Mouse (Mus musculus) forebrain, postnatal 0 days (tissue): ENCODE measurements around the gene Sult2b1. TPM values are rescaled to one million over a fixed set of nuclear protein-coding genes. Genes with fewer than 3 reads are reported as not detected.

Experiments used
- ATAC-seq: fragments of 200-750 bp; cut with Nextera tagmentation; 2 replicates; pipeline ENCODE4 v1.8.0; 2017; ENCODE audit warnings: mild to moderate bottlenecking, moderate library complexity
- DNase-seq: peaks from one replicate; pipeline ENCODE4 v3.0.0-alpha.2; 2015
- H3K27ac ChIP-seq: fragments of 300-500 bp; sonication (generic); 2 replicates; pipeline ENCODE4 v1.5.1; 2014; ENCODE audit warnings: low read depth, mild to moderate bottlenecking, antibody characterized with exemption, low read length, moderate library complexity, mixed read lengths
- H3K27me3 ChIP-seq: fragments of 300-500 bp; sonication (generic); 2 replicates; pipeline ENCODE4 v1.6.1; 2014; ENCODE audit warnings: mild to moderate bottlenecking, low read length, mixed read lengths; ENCODE audit not compliant: insufficient read depth
- H3K36me3 ChIP-seq: fragments of 300-500 bp; sonication (generic); 2 replicates; pipeline ENCODE4 v1.6.1; 2014; ENCODE audit warnings: mild to moderate bottlenecking, moderate library complexity; ENCODE audit not compliant: insufficient read depth
- H3K4me1 ChIP-seq: fragments of 300-500 bp; sonication (generic); 2 replicates; pipeline ENCODE4 v1.6.1; 2014; ENCODE audit warnings: antibody characterized with exemption; ENCODE audit not compliant: insufficient read depth
- H3K4me2 ChIP-seq: fragments of 300-500 bp; sonication (generic); 2 replicates; pipeline ENCODE4 v1.6.1; 2014; ENCODE audit warnings: low read depth, mild to moderate bottlenecking, moderate library complexity
- H3K4me3 ChIP-seq: fragments of 300-500 bp; sonication (generic); 2 replicates; pipeline ENCODE4 v1.5.1; 2014; ENCODE audit warnings: low read depth, low read length, mixed read lengths
- H3K9ac ChIP-seq: fragments of 300-500 bp; sonication (generic); 2 replicates; pipeline ENCODE4 v1.6.1; 2014; ENCODE audit warnings: mild to moderate bottlenecking
- H3K9me3 ChIP-seq: fragments of 300-500 bp; sonication (generic); 2 replicates; pipeline ENCODE4 v1.6.1; 2016; ENCODE audit warnings: low read length
- CTCF ChIP-seq: sonication (generic); IDR thresholded peaks from 2 replicates; pipeline ENCODE4 v1.5.1; 2016; ENCODE audit warnings: antibody characterized with exemption, control low read depth, low read depth
- WGBS: fragments of 180-500 bp; shearing (Covaris S2); extraction: QIAGEN DNeasy Blood & Tissue Kit; methylation state at CpG from one replicate; pipeline ENCODE4 v1.1.7; 2014; 5-methylcytosine and 5-hydroxymethylcytosine counted together
- polyA plus RNA-seq: library from polyadenylated mRNA; unstranded; fragments of >200 nt; fragmentation: Nextera tagmentation; extraction: Ambion mirVana; gene quantifications from 2 replicates; pipeline ENCODE4 v1.2.1, GENCODE M21; 2015
- total RNA-seq: library from RNA; depleted of rRNA; stranded (reverse); fragments of >200 nt; gene quantifications from 2 replicates; pipeline ENCODE4 v1.2.3, GENCODE M21; 2014

The Sult2b1 gene
- total and polyA plus RNA-seq, 2 experiments from 2014 or later: 8.9 to 10.0 TPM

- Histone ChIP-seq H3K4me2 (no peak overlapping the region), H3K36me3 (peaks cover 60% of the 10 kb centered on the region), H3K9me3 (no peaks in the 10 kb centered on the region), H3K4me1 (0 out of 2 replicates have a peak, but pooled peaks cover 2% of the 10 kb centered on the region), H3K9ac (no peak overlapping the region), H3K27ac (peak overlapping the region; percentile 57; the same call in 1 of the 2 replicates), H3K27me3 (no peaks in the 10 kb centered on the region), H3K4me3 (no peak overlapping the region)
- ATAC-seq (peak; percentile 82), DNase-seq (peak; percentile 96)
- 4% methylated on average over 12 of the region's 12 CpGs for WGBS
- TF ChIP-seq CTCF: peak; percentile 100
Observed at GRCm38 (mm10) chr7:45801348-45801747, 16.9 kb upstream of the Sult2b1 start.

GRCm38 (mm10) chr7:45800546-45801204 lies 16.2 kb upstream of the Sult2b1 start:
- 0 out of 2 replicates have a peak, but pooled peaks cover 2% of the 10 kb centered on the region for H3K4me1 ChIP-seq
- H3K27me3 ChIP-seq: no peaks in the 10 kb centered on the region
- WGBS: 34% methylated on average over 24 of the region's 25 CpGs
- H3K9ac ChIP-seq: no peak overlapping the region
- ATAC-seq (no peak), DNase-seq (no peak)
- no peak overlapping the region for H3K4me3 ChIP-seq
- H3K4me2 ChIP-seq: no peak overlapping the region
- peak overlapping the region; percentile 57; the same call in 1 of the 2 replicates for H3K27ac ChIP-seq
- peaks cover 60% of the 10 kb centered on the region for H3K36me3 ChIP-seq
- H3K9me3 ChIP-seq: no peaks in the 10 kb centered on the region
- TF ChIP-seq CTCF: no peak

- Histone ChIP-seq H3K4me1 (0 out of 2 replicates have a peak, but pooled peaks cover 2% of the 10 kb centered on the region), H3K4me2 (no peak overlapping the region), H3K9me3 (no peaks in the 10 kb centered on the region), H3K27ac (no peak overlapping the region), H3K9ac (no peak overlapping the region), H3K27me3 (no peaks in the 10 kb centered on the region), H3K4me3 (no peak overlapping the region), H3K36me3 (peaks cover 67% of the 10 kb centered on the region)
- ATAC-seq (no peak), DNase-seq (no peak)
- WGBS: 45% methylated on average over 7 of the region's 7 CpGs
- no peak for TF ChIP-seq CTCF
Observed at GRCm38 (mm10) chr7:45800001-45800400, 15.5 kb upstream of the Sult2b1 start.

GRCm38 (mm10) chr7:45798931-45799330 lies 14.5 kb upstream of the Sult2b1 start:
- Histone ChIP-seq H3K4me2 (no peak overlapping the region), H3K9me3 (no peaks in the 10 kb centered on the region), H3K4me1 (0 out of 2 replicates have a peak, but pooled peaks cover 2% of the 10 kb centered on the region), H3K27ac (no peak overlapping the region), H3K4me3 (no peak overlapping the region), H3K9ac (0 out of 2 replicates have a peak overlapping the region, but pooled peaks have one; percentile 14), H3K27me3 (no peaks in the 10 kb centered on the region), H3K36me3 (peaks cover 69% of the 10 kb centered on the region)
- 60% methylated on average over 7 of the region's 7 CpGs for WGBS
- ATAC-seq: no peak
- no peak for TF ChIP-seq CTCF
- DNase-seq: no peak

GRCm38 (mm10) chr7:45798511-45798836 lies 14.0 kb upstream of the Sult2b1 start:
- peaks cover 69% of the 10 kb centered on the region for H3K36me3 ChIP-seq

GRCm38 (mm10) chr7:45797661-45798510 lies 13.4 kb upstream of the Sult2b1 start:
- no peak for DNase-seq
- no peaks in the 10 kb centered on the region for H3K9me3 ChIP-seq
- H3K36me3 ChIP-seq: peaks cover 69% of the 10 kb centered on the region
- TF ChIP-seq CTCF: no peak
- peak overlapping the region; percentile 14 for H3K9ac ChIP-seq
- H3K27ac ChIP-seq: no peak overlapping the region
- peak; percentile 25; the same call in 1 of the 2 replicates for ATAC-seq
- peak overlapping the region; percentile 41 for H3K4me2 ChIP-seq
- H3K4me1 ChIP-seq: 0 out of 2 replicates have a peak, but pooled peaks cover 2% of the 10 kb centered on the region
- peak overlapping the region; percentile 19 for H3K4me3 ChIP-seq
- WGBS: 3% methylated on average over 59 of the region's 60 CpGs
- H3K27me3 ChIP-seq: no peaks in the 10 kb centered on the region

More at GRCm38 (mm10) chr7:45798511-45798836, 14.0 kb upstream of the Sult2b1 start:
- H3K27me3 ChIP-seq: no peaks in the 10 kb centered on the region
- no peak overlapping the region for H3K27ac ChIP-seq
- ATAC-seq (no peak), DNase-seq (no peak)
- 0 out of 2 replicates have a peak, but pooled peaks cover 2% of the 10 kb centered on the region for H3K4me1 ChIP-seq
- H3K9ac ChIP-seq: peak overlapping the region; percentile 14
- WGBS: 5% methylated on average over 19 of the region's 19 CpGs
- H3K9me3 ChIP-seq: no peaks in the 10 kb centered on the region
- peak overlapping the region; percentile 41 for H3K4me2 ChIP-seq
- H3K4me3 ChIP-seq: peak overlapping the region; percentile 19
- no peak for TF ChIP-seq CTCF
